Mouse (Mus musculus) lung, postnatal 10 days (tissue): ENCODE measurements around the gene Cacng7.
"Not testable (repeated sequence)": the region's sequence is repeated elsewhere in the genome, so short reads cannot be mapped to it uniquely, and the experiment has no call there.

Source experiments
- DNase-seq: peaks from one replicate; pipeline ENCODE4 v3.0.0; 2021

Gene Cacng7

DNA sequence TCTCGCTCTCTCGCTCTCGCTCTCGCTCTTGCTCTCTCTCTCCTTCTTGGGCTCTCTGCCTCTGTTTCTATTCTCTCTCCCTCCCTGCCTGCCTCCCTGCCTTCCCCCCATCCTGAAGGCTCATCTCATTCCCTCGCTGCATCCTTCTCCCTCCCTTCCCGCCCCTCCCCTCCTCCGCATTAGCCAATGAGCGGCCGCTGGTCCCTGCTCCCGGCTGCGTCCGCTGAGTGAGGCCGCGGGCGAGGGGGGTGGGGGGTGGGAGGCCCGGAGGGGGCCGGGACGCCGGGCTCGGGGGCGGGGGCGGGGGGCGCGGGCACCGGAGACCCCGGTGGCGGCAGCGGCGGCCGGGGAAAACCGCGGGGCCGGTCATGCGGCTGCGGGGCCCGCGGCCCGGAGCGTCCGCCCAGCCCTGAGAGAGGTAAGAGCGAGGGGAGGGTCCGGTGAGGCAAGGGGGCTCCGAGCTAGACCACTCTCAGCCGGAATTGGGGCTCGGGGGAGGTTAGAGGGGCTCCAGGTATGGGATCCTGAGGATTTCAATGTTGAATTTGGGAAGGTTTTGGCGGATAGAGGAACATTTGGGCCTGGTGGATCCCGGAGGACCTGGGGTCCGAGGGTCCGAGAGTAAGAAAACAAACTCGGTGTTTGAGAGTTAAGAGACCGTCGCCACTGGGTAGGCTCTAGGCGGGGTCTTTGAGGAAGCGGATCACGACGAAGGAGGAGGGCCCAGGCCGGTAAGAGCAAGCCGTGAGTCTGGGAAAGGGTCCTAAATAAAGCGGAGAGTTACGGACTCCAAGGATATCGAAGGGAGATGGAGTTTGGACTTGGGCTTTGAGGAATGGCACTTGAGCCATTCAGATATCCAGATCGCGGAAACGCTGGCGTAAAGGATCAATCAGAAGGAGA is at the start of gene Cacng7:
Cacng7 (plus strand) TSS at position 337 of the 903 bp plus-strand sequence.
- peak; percentile 27 for DNase-seq

GRCm38 (mm10) chr7:3283081-3283875 is 49.5 kb upstream of the Cacng7 start:
- DNase-seq = no peak

- no peak for DNase-seq
Measured at GRCm38 (mm10) chr7:3284604-3285003, 48.2 kb upstream of the Cacng7 start.

DNA sequence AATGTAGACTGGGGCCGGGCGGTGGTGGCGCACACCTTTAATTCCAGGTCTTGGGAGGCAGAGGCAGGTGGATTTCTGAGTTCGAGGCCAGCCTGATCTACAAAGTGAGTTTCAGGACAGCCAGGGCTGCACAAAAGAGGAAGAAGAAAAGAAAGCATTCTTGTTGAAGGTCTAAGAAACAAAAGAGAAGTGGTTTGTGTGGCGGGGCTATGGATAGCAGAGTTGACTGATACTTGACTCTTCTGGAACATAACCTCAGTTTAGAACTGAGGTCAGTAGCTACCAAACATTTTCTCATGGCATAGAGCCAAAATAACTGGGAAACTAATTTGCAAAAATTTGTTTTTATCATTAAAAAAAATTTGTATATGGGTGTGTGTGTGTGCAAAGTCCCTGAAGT is 46.7 kb upstream of the Cacng7 start:
- DNase-seq = no peak

DNA sequence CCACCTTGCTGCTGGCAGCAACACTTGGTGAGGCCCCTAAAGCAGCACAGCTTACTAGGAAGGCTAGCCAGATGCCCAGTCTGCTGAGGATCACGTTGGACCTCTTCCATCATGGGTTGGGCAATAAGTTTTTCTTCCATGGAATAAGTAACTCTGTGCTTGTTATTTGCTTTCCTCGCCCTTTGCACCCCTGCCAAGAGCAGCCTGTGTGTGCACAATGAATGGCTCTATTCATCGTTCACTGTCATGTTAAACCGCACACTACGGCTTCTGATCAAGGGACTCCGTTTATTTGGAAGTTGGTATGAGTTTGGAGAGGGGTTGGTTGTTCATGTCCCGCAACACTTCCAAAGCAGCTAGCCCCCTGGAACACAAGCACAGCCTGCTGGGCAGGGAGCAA is 45.6 kb upstream of the Cacng7 start:
- DNase-seq = peak; percentile 59

GRCm38 (mm10) chr7:3288976-3289970 is 43.5 kb upstream of the Cacng7 start, which contains the start of the genes Myadm and Prkcg:
Gene Myadm (plus strand): TSS chr7:3289080.
Gene Prkcg (plus strand): TSS chr7:3289179.
- peak; percentile 92 for DNase-seq

- DNase-seq = peak; percentile 100
Measured at GRCm38 (mm10) chr7:3290257-3291033, 42.3 kb upstream of the Cacng7 start.

DNA sequence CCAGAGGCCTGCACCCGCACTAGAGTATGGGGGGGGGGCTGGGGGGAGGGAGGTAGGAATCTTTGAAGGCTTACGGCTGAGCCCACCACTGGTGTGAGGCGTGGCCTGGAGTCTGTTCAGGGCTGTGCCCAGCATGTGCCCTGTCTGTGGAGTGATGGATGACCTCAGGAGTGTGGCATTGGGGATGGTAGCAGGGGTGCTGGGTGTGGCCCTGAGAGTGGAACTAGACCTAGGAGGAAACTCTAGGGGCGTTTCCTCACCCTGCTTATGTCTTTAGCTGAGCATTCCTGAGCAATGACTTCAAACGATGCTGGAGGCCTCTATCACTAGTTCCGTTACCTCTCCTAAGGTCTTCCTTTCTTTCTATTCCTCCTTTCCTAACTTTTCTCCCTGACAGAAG is 41.6 kb upstream of the Cacng7 start:
- peak; percentile 79 for DNase-seq

GRCm38 (mm10) chr7:3291764-3292163 is 41.0 kb upstream of the Cacng7 start:
- no peak for DNase-seq

GRCm38 (mm10) chr7:3292271-3292670 is 40.5 kb upstream of the Cacng7 start:
- DNase-seq = not testable (repeated sequence)

DNA sequence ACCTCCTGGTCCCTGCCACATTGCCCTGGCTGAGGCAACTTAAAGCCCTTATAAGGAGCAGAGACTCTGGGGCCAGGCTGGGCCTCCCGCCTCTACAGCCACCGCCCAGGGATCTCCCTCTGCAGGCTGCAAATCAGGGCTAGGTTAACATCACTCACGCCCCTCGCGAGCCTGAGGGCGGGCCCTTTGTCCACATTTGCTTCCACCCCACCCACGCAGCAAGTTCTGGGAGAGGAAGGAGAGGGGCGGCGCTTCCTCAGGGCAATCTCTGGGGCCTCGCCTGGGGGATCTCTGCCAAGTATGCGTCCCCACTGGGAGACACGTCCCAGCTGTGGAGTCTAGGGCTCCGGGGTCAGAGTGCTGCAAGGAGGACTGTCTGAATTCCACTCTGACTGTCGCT is 40.0 kb upstream of the Cacng7 start:
- peak; percentile 99 for DNase-seq

DNA sequence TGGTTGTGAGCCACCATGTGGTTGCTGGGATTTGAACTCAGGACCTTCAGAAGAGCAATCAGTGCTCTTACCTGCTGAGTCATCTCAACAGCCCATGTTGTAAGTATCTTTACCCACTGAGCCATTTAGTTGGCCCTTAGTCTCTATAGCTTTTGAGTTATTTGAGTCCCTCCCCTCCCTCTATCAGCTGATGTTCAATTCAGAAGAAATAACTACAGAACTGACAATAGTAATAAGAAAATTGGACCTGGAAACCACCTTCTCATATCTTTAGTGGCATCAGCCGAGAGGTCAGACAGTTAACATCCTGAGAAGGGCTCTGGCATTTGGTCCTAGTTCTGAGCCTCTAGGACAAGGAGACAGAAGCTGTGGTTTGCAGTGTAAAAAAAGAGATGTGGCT is 38.0 kb upstream of the Cacng7 start:
- DNase-seq = no peak

DNA sequence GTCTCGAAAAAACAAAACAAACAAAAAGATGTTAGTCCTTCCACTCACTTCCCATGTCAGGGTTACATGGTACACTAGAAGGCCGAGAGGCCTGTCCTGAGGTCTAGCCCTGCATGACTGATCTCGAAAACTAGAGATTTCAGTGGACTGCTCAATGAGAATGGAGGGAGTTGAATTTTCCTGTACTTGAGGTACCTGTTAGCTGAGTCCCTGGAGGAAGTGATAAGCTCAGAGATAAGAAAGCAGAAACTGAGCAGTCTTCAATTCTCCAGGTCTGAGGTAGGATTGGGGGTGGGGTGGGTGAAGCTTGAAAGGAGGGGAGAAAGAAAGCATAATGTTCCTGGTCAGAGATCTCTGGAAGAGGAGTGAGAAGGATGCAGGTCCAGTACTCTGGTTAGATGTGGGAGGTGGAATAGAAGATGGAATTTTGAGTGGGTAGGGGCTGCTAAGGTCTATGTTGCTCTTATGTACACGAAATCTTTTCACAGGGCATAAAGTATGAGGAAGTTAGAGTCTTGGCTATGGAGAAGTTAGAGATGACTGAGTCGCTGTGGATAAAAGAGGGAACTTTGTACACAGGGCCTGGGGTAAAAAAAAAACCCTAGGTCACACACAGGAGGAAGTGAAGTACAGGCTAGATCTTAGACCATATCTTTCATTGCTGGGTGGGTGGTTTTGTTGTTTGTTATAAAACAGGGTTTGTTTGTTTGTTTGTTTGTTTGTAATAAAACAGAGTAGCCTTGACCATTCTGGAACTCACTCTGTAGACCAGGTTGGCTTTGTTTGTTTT is 37.2 kb upstream of the Cacng7 start:
- no peak for DNase-seq

- no peak for DNase-seq
Measured at GRCm38 (mm10) chr7:3296711-3297110, 36.0 kb upstream of the Cacng7 start.

DNA sequence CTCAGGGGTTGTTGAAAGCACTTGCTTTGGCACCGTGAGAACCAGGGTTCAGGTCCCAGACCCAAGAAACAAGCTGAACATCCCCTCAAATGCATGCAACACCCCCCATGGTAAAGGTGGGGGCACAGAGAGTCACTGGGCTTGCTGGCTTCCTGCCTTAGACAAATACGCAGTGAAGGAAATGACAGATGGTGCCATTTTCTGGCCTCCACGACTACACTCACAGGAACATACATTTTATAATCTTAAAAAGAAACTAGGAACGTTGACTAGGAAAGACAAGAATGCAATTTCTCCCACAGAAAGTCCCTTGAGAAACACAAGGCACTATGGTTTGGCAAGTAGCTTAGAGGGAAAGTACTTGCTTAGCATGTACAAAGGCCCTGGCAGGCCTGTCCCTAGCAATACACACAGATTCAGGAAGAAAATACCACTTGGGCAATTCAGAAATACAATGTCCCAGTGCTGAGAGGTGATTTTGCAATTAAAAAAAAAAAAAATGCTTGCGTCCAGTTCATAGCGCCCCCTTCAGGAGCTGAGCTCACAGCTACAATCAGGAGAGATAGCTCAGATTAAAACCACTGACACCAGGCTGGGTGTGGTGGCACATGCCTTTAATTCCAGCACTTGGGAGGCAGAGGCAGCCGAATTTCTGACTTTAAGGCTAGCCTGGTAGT is 32.7 kb upstream of the Cacng7 start:
- peak; percentile 54 for DNase-seq

- DNase-seq = no peak
Measured at GRCm38 (mm10) chr7:3300891-3301627, 31.7 kb upstream of the Cacng7 start.

GRCm38 (mm10) chr7:3301628-3302555 is 30.9 kb upstream of the Cacng7 start:
- peak; percentile 53 for DNase-seq

DNA sequence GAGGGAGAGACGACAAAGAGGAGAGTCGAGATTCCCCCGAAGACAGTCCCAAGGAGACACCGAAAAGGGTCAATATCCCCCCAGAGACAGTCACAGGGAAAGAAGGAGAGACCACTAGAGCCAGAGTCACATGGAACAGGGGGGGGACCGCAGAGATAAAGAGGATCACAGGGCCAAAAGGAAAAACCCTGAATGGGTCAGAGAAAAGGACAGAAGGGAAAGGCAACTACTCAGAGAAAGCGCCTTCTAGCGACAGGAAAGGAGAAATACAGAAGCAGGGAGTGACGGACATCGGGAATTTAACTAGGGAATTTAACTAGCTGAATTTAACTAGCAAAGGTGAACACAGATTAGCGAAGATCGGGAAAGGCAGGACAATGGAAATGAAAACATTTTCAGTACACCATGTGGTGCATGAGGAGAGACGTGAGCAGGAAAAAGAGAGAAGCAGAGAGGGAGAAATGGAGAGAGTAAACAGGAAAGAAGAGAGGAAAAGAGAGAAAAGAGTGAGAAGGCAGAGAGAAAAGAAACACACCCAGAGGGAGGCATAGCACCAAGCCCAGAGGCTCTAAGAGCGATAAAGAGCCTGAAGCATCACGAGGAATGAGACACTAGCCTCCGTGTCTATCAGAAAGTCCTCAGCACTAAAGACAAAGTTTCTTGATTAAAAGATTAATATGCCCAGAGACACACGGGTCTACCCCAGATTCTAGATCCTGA is 30.0 kb upstream of the Cacng7 start:
- peak; percentile 34 for DNase-seq
